Comparison of ENCODE assay signal across 8 mouse cellular contexts in the genomic region with DNA sequence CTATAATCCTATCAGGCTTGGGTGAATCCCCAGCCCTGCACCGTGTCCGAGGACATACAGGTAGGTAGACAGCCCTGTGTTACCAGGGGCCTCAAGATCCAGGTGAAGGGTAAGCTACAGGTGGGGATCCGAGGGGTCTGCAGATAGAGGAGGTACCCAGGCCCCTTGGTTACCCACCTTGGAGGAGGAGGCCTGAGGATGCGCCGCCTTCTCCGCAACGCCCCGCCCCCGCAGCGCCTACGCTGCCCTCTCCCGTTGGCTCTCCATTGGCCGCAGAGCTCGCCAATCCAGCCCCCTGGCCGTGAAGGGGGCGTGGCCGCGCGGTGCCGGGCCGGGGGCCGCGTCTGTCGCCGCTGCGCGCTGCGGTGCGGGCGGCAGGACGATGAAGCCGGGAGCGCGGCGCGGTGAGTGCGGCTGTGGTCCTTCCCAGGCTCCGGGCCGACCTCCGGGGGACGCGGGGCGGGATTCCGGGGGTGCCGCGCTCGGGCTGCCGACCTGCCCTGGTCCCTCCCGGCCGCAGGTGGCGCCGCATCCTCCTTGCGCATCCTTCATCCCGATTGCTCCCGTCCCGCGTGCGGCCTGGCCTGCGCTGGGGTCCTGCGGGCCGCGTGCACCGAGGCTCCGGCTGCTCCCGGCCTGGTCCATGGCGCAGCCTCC. TPM values are rescaled to one million over a fixed set of nuclear protein-coding genes. Genes with fewer than 3 reads are reported as not detected.
DNase-seq lines count a peak whose midpoint lies in the region; ATAC-seq lines count a peak whose summit lies in the region.

Gene Wasf3 (plus strand): TSS at position 51 of the 657 bp plus-strand sequence.

- peak within 1 kb of the TSS; percentile 73 for H3K9ac ChIP-seq in forebrain, embryonic 11.5 days (ENCODE audit: low read length)
- H3K9ac ChIP-seq in heart, embryonic 16.5 days (ENCODE audit: low read length): peak within 1 kb of the TSS; percentile 52
- no peak within 1 kb of the TSS for H3K9ac ChIP-seq in liver, embryonic 12.5 days
- peak within 1 kb of the TSS; percentile 76 for H3K9ac ChIP-seq in neural tube, embryonic 14.5 days (replicated peaks; ENCODE audit: low read depth, low read length)

- H3K36me3 ChIP-seq in forebrain, embryonic 11.5 days (ENCODE audit: control insufficient read depth, insufficient read depth, low read length): no peaks in the 10 kb centered on the region; the same call in 1 of the 2 replicates
- H3K36me3 ChIP-seq in heart, embryonic 16.5 days (ENCODE audit: control insufficient read depth, insufficient read depth): no peaks in the 10 kb centered on the region
- H3K36me3 ChIP-seq in liver, embryonic 12.5 days: no peaks in the 10 kb centered on the region
- H3K36me3 ChIP-seq in neural tube, embryonic 14.5 days (ENCODE audit: control insufficient read depth, insufficient read depth, low read length): no peaks in the 10 kb centered on the region

- WGBS in forebrain, embryonic 11.5 days: under 1% methylated on average over 61 of the region's 66 CpGs
- WGBS in heart, embryonic 16.5 days: 1% methylated on average over 65 of the region's 66 CpGs
- WGBS in liver, embryonic 12.5 days (ENCODE audit: insufficient replicate concordance): 2% methylated on average over 66 of the region's 66 CpGs
- WGBS in neural tube, embryonic 14.5 days: under 1% methylated on average over 59 of the region's 66 CpGs

- peak within 1 kb of the TSS; percentile 50 for H3K27ac ChIP-seq in forebrain, embryonic 11.5 days (ENCODE audit: low read depth, low read length)
- no peak within 1 kb of the TSS for H3K27ac ChIP-seq in heart, embryonic 16.5 days (ENCODE audit: low read length)
- no peak within 1 kb of the TSS for H3K27ac ChIP-seq in liver, embryonic 12.5 days
- peak within 1 kb of the TSS; percentile 74 for H3K27ac ChIP-seq in neural tube, embryonic 14.5 days (ENCODE audit: low read depth, low read length)

- DNase-seq in heart, adult 11 months: peak; percentile 90
- DNase-seq in heart, adult 8-10 months (ENCODE audit: low spot score): no peak
- DNase-seq in forebrain, embryonic 11.5 days (ENCODE audit: low spot score): peak; percentile 95
- DNase-seq in kidney, postnatal 36 days: peak; percentile 47 to 79
- DNase-seq in urinary bladder, postnatal 36 days (ENCODE audit: low spot score in 2 of 2): peak; percentile 3 to 27

- peak within 1 kb of the TSS; percentile 67 for H3K4me3 ChIP-seq in forebrain, embryonic 11.5 days (ENCODE audit: low read depth, low read length)
- peak within 1 kb of the TSS; percentile 55 for H3K4me3 ChIP-seq in heart, embryonic 16.5 days (ENCODE audit: low read length)
- peak within 1 kb of the TSS; percentile 46 for H3K4me3 ChIP-seq in liver, embryonic 12.5 days
- H3K4me3 ChIP-seq in neural tube, embryonic 14.5 days (ENCODE audit: low read depth, low read length): peak within 1 kb of the TSS; percentile 71

- ATAC-seq in forebrain, embryonic 11.5 days (replicated peaks; ENCODE audit: low FRiP score): peak; percentile 98
- peak; percentile 67 for ATAC-seq in heart, embryonic 16.5 days (replicated peaks; ENCODE audit: extremely low read depth, insufficient read depth, low FRiP score)
- peak; percentile 65 for ATAC-seq in liver, embryonic 12.5 days
- ATAC-seq in neural tube, embryonic 14.5 days (ENCODE audit: low read depth): peak; percentile 97

- H3K27me3 ChIP-seq in forebrain, embryonic 11.5 days (ENCODE audit: control insufficient read depth, insufficient read depth, low read length): no peaks in the 10 kb centered on the region
- peaks cover 21% of the 10 kb centered on the region for H3K27me3 ChIP-seq in heart, embryonic 16.5 days (ENCODE audit: control insufficient read depth, insufficient read depth, low read length)
- H3K27me3 ChIP-seq in liver, embryonic 12.5 days (replicated peaks): peaks cover 40% of the 10 kb centered on the region
- no peaks in the 10 kb centered on the region for H3K27me3 ChIP-seq in neural tube, embryonic 14.5 days (ENCODE audit: control insufficient read depth, insufficient read depth, low read length)

- peak within 1 kb of the TSS; percentile 55 for H3K4me2 ChIP-seq in forebrain, embryonic 11.5 days (ENCODE audit: low read depth, low read length, severe bottlenecking)
- H3K4me2 ChIP-seq in heart, embryonic 16.5 days (ENCODE audit: low read depth, low read length): peak within 1 kb of the TSS; percentile 75
- peak within 1 kb of the TSS; percentile 62 for H3K4me2 ChIP-seq in liver, embryonic 12.5 days
- H3K4me2 ChIP-seq in neural tube, embryonic 14.5 days (ENCODE audit: low read depth, low read length): peak within 1 kb of the TSS; percentile 62

- no peaks in the 10 kb centered on the region; the same call in 1 of the 2 replicates for H3K4me1 ChIP-seq in forebrain, embryonic 11.5 days (replicated peaks; ENCODE audit: control insufficient read depth, insufficient read depth, low read length)
- 0 out of 2 replicates have a peak, but pooled peaks cover 2% of the 10 kb centered on the region for H3K4me1 ChIP-seq in heart, embryonic 16.5 days (ENCODE audit: control insufficient read depth, insufficient read depth, low read length)
- H3K4me1 ChIP-seq in liver, embryonic 12.5 days: no peaks in the 10 kb centered on the region
- peaks cover 4% of the 10 kb centered on the region; the same call in 1 of the 2 replicates for H3K4me1 ChIP-seq in neural tube, embryonic 14.5 days (ENCODE audit: control insufficient read depth, insufficient read depth, low read length)

- peaks cover 5% of the 10 kb centered on the region; the same call in 1 of the 2 replicates for H3K9me3 ChIP-seq in forebrain, embryonic 11.5 days (ENCODE audit: control insufficient read depth, low read length)
- peaks cover 10% of the 10 kb centered on the region; the same call in 1 of the 2 replicates for H3K9me3 ChIP-seq in heart, embryonic 16.5 days (replicated peaks; ENCODE audit: control insufficient read depth, low read length)
- H3K9me3 ChIP-seq in liver, embryonic 12.5 days (replicated peaks): peaks cover 6% of the 10 kb centered on the region
- no peaks in the 10 kb centered on the region for H3K9me3 ChIP-seq in neural tube, embryonic 14.5 days (ENCODE audit: control insufficient read depth, low read length)

RNA-seq across cellular contexts. Expression of gene Wasf3, which starts in this region (rescaled TPM):
- total RNA-seq in heart, adult 8-10 months (2022): under 1 TPM; 0.25 to 0.57 (median 0.54) TPM
- polyA plus RNA-seq in forebrain, embryonic 11.5 days (2014; fragmentation: Nextera tagmentation; extraction: Ambion mirVana): 4.8 and 5.1 TPM in 2 replicates
- polyA plus RNA-seq in heart, embryonic 16.5 days (2015; fragmentation: Nextera tagmentation; extraction: Ambion mirVana): 0.15 and 0.33 TPM in 2 replicates
- polyA plus RNA-seq in liver, embryonic 12.5 days (2016; fragmentation: Nextera tagmentation; extraction: Ambion mirVana): 0.13 and 0.19 TPM in 2 replicates
- 9.7 and 13.5 TPM in 2 replicates for polyA plus RNA-seq in neural tube, embryonic 14.5 days (2014; fragmentation: Nextera tagmentation; extraction: Ambion mirVana)

Comparison
In these comparisons a context has a peak if more than half of its experiments do, and no peak if none do; other contexts are left out.
1. Peak in ATAC-seq, H3K4me3 ChIP-seq, H3K9ac ChIP-seq and H3K4me2 ChIP-seq in heart, embryonic 16.5 days; RNA of the gene not detected or under 1 TPM.
2. Peak in ATAC-seq, H3K4me3 ChIP-seq and H3K4me2 ChIP-seq in liver, embryonic 12.5 days; RNA of the gene not detected or under 1 TPM.
3. H3K27ac ChIP-seq: peak in forebrain, embryonic 11.5 days (single experiment) and neural tube, embryonic 14.5 days (single experiment); none in heart, embryonic 16.5 days (single experiment) and liver, embryonic 12.5 days (single experiment).
4. Peak in every context shown above with its lines, with median percentiles within 50 percentile points of each other: ATAC-seq, H3K4me2 ChIP-seq and H3K4me3 ChIP-seq.